Mouse (Mus musculus) forebrain, embryonic 10.5 days (tissue): Measurements from ENCODE around the gene Podxl2. TPM values are rescaled to one million over a fixed set of nuclear protein-coding genes. Genes with fewer than 3 reads are reported as not detected.
A peak's percentile ranks its signal among the peaks of the same experiment; 100 is the strongest.

Experiments
- DNase-seq: peaks from one replicate; pipeline ENCODE4 v3.0.0-alpha.2; 2017; ENCODE audit warnings: low spot score; ENCODE audit errors: extremely low spot score
- H3K27ac ChIP-seq: fragments of 300-500 bp; sonication (generic); 2 replicates; pipeline ENCODE4 v1.5.1; 2016; ENCODE audit warnings: mild to moderate bottlenecking
- H3K27me3 ChIP-seq: fragments of 300-500 bp; sonication (generic); 2 replicates; pipeline ENCODE4 v1.6.1; 2016; ENCODE audit warnings: mild to moderate bottlenecking; ENCODE audit not compliant: poor library complexity, severe bottlenecking
- H3K36me3 ChIP-seq: fragments of 300-500 bp; sonication (generic); replicated peaks from 2 replicates; pipeline ENCODE4 v1.6.1; 2016; ENCODE audit warnings: mild to moderate bottlenecking, moderate library complexity
- H3K4me1 ChIP-seq: fragments of 300-500 bp; sonication (generic); 2 replicates; pipeline ENCODE4 v1.6.1; 2016
- H3K4me3 ChIP-seq: fragments of 300-500 bp; sonication (generic); 2 replicates; pipeline ENCODE4 v1.5.1; 2016; ENCODE audit warnings: mild to moderate bottlenecking, moderate library complexity
- H3K9me3 ChIP-seq: fragments of 300-500 bp; sonication (generic); 2 replicates; pipeline ENCODE4 v1.6.1; 2016; ENCODE audit warnings: mild to moderate bottlenecking, moderate library complexity
- WGBS: fragments of 180-500 bp; shearing (Covaris S2); methylation state at CpG from one replicate; pipeline ENCODE4 v1.1.7; 2016; 5-methylcytosine and 5-hydroxymethylcytosine counted together
- polyA plus RNA-seq: library from polyadenylated mRNA; unstranded; fragments of >200 nt; fragmentation: Nextera tagmentation; extraction: Ambion mirVana; gene quantifications from 2 replicates; pipeline ENCODE4 v1.2.1, GENCODE M21; 2016

Podxl2 gene
- 44.7 and 52.8 TPM in 2 replicates for polyA plus RNA-seq

GRCm38 (mm10) chr6:88874868-88875508 is at the start of gene Podxl2:
Gene Podxl2 (minus strand): TSS chr6:88875044.
- Histone ChIP-seq H3K27ac (peak within 1 kb of the TSS; percentile 88), H3K4me3 (peak within 1 kb of the TSS; percentile 71), H3K36me3 (peaks cover 17% of the 10 kb centered on the region), H3K4me1 (peaks cover 39% of the 10 kb centered on the region), H3K9me3 (peaks cover 9% of the 10 kb centered on the region; the same call in 1 of the 2 replicates), H3K27me3 (peaks cover 42% of the 10 kb centered on the region)
- 5% methylated on average over 63 of the region's 63 CpGs for WGBS
- peak; percentile 82 for DNase-seq

- Histone ChIP-seq H3K27me3 (no peaks in the 10 kb centered on the region), H3K4me1 (peaks cover 4% of the 10 kb centered on the region; the same call in 1 of the 2 replicates), H3K36me3 (no peaks in the 10 kb centered on the region), H3K27ac (no peak overlapping the region), H3K9me3 (no peaks in the 10 kb centered on the region), H3K4me3 (no peak overlapping the region)
- WGBS = 79% methylated on average over 8 of the region's 8 CpGs
- no peak for DNase-seq
Measured at GRCm38 (mm10) chr6:88918802-88919201, 44.0 kb upstream of the Podxl2 start.

GRCm38 (mm10) chr6:88916153-88916552 is 41.3 kb upstream of the Podxl2 start:
- 0 out of 2 replicates have a peak, but pooled peaks cover 4% of the 10 kb centered on the region for H3K4me1 ChIP-seq
- no peak for DNase-seq
- 59% methylated on average over 1 of the region's 1 CpGs for WGBS
- peaks cover 14% of the 10 kb centered on the region for H3K36me3 ChIP-seq
- 0 out of 2 replicates have a peak overlapping the region, but pooled peaks have one; percentile 21 for H3K27ac ChIP-seq
- no peaks in the 10 kb centered on the region for H3K9me3 ChIP-seq
- no peaks in the 10 kb centered on the region for H3K27me3 ChIP-seq
- no peak overlapping the region for H3K4me3 ChIP-seq

- DNase-seq = no peak
- 89% methylated on average over 4 of the region's 4 CpGs for WGBS
- Histone ChIP-seq H3K9me3 (no peaks in the 10 kb centered on the region), H3K27ac (0 out of 2 replicates have a peak overlapping the region, but pooled peaks have one; percentile 21), H3K4me1 (0 out of 2 replicates have a peak, but pooled peaks cover 4% of the 10 kb centered on the region), H3K4me3 (no peak overlapping the region), H3K36me3 (peaks cover 20% of the 10 kb centered on the region), H3K27me3 (no peaks in the 10 kb centered on the region)
Measured at GRCm38 (mm10) chr6:88915510-88915909, 40.7 kb upstream of the Podxl2 start.

GRCm38 (mm10) chr6:88914799-88915198 is 40.0 kb upstream of the Podxl2 start:
- no peak for DNase-seq
- H3K27me3 ChIP-seq = no peaks in the 10 kb centered on the region
- peaks cover 28% of the 10 kb centered on the region for H3K36me3 ChIP-seq
- 0 out of 2 replicates have a peak overlapping the region, but pooled peaks have one; percentile 1 for H3K27ac ChIP-seq
- no peaks in the 10 kb centered on the region for H3K9me3 ChIP-seq
- no peak overlapping the region for H3K4me3 ChIP-seq
- H3K4me1 ChIP-seq = 0 out of 2 replicates have a peak, but pooled peaks cover 4% of the 10 kb centered on the region
- 83% methylated on average over 5 of the region's 5 CpGs for WGBS

- DNase-seq = no peak
- no peaks in the 10 kb centered on the region for H3K27me3 ChIP-seq
- H3K4me3 ChIP-seq = no peak overlapping the region
- no peak overlapping the region for H3K27ac ChIP-seq
- H3K9me3 ChIP-seq = no peaks in the 10 kb centered on the region
- peaks cover 39% of the 10 kb centered on the region for H3K36me3 ChIP-seq
- no peaks in the 10 kb centered on the region for H3K4me1 ChIP-seq
Measured at GRCm38 (mm10) chr6:88913440-88913839, 38.6 kb upstream of the Podxl2 start.

- H3K27ac ChIP-seq = no peak overlapping the region
- H3K36me3 ChIP-seq = peaks cover 43% of the 10 kb centered on the region
- no peaks in the 10 kb centered on the region for H3K9me3 ChIP-seq
- DNase-seq = no peak
- H3K4me3 ChIP-seq = no peak overlapping the region
- WGBS = 85% methylated on average over 4 of the region's 4 CpGs
- no peaks in the 10 kb centered on the region for H3K4me1 ChIP-seq
- H3K27me3 ChIP-seq = no peaks in the 10 kb centered on the region
Measured at GRCm38 (mm10) chr6:88913022-88913421, 38.2 kb upstream of the Podxl2 start.

- H3K9me3 ChIP-seq = no peaks in the 10 kb centered on the region
- peaks cover 33% of the 10 kb centered on the region for H3K4me1 ChIP-seq
- H3K27ac ChIP-seq = no peak overlapping the region
- WGBS = 91% methylated on average over 6 of the region's 6 CpGs
- no peak for DNase-seq
- H3K27me3 ChIP-seq = no peaks in the 10 kb centered on the region
- peaks cover 50% of the 10 kb centered on the region for H3K36me3 ChIP-seq
- no peak overlapping the region for H3K4me3 ChIP-seq
Measured at GRCm38 (mm10) chr6:88909151-88909550, 34.3 kb upstream of the Podxl2 start.

GRCm38 (mm10) chr6:88906369-88907108 is 31.7 kb upstream of the Podxl2 start:
- Histone ChIP-seq H3K36me3 (peaks cover 39% of the 10 kb centered on the region), H3K27ac (peak overlapping the region; percentile 53; the same call in 1 of the 2 replicates), H3K4me3 (peak overlapping the region; percentile 27; the same call in 1 of the 2 replicates), H3K27me3 (no peaks in the 10 kb centered on the region), H3K9me3 (no peaks in the 10 kb centered on the region), H3K4me1 (peaks cover 53% of the 10 kb centered on the region)
- DNase-seq = peak; percentile 72
- WGBS = 20% methylated on average over 16 of the region's 16 CpGs

GRCm38 (mm10) chr6:88905042-88905441 is 30.2 kb upstream of the Podxl2 start:
- 0 out of 2 replicates have a peak overlapping the region, but pooled peaks have one; percentile 20 for H3K27ac ChIP-seq
- 84% methylated on average over 7 of the region's 7 CpGs for WGBS
- no peak for DNase-seq
- no peaks in the 10 kb centered on the region for H3K9me3 ChIP-seq
- H3K36me3 ChIP-seq = peaks cover 24% of the 10 kb centered on the region
- H3K4me3 ChIP-seq = no peak overlapping the region
- H3K4me1 ChIP-seq = peaks cover 61% of the 10 kb centered on the region
- H3K27me3 ChIP-seq = no peaks in the 10 kb centered on the region

- H3K27me3 ChIP-seq = no peaks in the 10 kb centered on the region
- WGBS = 86% methylated on average over 4 of the region's 4 CpGs
- DNase-seq = no peak
- peaks cover 19% of the 10 kb centered on the region for H3K36me3 ChIP-seq
- H3K9me3 ChIP-seq = no peaks in the 10 kb centered on the region
- peaks cover 61% of the 10 kb centered on the region for H3K4me1 ChIP-seq
- H3K4me3 ChIP-seq = no peak overlapping the region
- H3K27ac ChIP-seq = no peak overlapping the region
Measured at GRCm38 (mm10) chr6:88904456-88904974, 29.7 kb upstream of the Podxl2 start.

- Histone ChIP-seq H3K27me3 (no peaks in the 10 kb centered on the region), H3K9me3 (no peaks in the 10 kb centered on the region), H3K27ac (0 out of 2 replicates have a peak overlapping the region, but pooled peaks have one; percentile 20), H3K36me3 (peaks cover 12% of the 10 kb centered on the region), H3K4me1 (peaks cover 67% of the 10 kb centered on the region), H3K4me3 (peak overlapping the region; percentile 74)
- 85% methylated on average over 5 of the region's 5 CpGs for WGBS
- no peak for DNase-seq
Measured at GRCm38 (mm10) chr6:88903708-88904107, 28.9 kb upstream of the Podxl2 start.
